Mouse (Mus musculus) NIH3T3 (cell line): ENCODE data around the gene Fbxw11.
A peak's percentile ranks its signal among the peaks of the same experiment; 100 is the strongest.
"Not testable (repeated sequence)": the region's sequence is repeated elsewhere in the genome, so short reads cannot be mapped to it uniquely, and the experiment has no call there.

Experiments used
- DNase-seq: peaks from one replicate; pipeline ENCODE4 v3.0.0-alpha.2; 2012; ENCODE audit warnings: low read depth

Fbxw11 gene

GRCm38 (mm10) chr11:32642249-32642876 is at the start of gene Fbxw11:
Gene Fbxw11 (plus strand): TSS chr11:32642724.
- peak; percentile 98 for DNase-seq

GRCm38 (mm10) chr11:32593081-32593480 is 49.4 kb upstream of the Fbxw11 start:
- DNase-seq: no peak

GRCm38 (mm10) chr11:32594122-32594521 is 48.4 kb upstream of the Fbxw11 start:
- no peak for DNase-seq

DNA sequence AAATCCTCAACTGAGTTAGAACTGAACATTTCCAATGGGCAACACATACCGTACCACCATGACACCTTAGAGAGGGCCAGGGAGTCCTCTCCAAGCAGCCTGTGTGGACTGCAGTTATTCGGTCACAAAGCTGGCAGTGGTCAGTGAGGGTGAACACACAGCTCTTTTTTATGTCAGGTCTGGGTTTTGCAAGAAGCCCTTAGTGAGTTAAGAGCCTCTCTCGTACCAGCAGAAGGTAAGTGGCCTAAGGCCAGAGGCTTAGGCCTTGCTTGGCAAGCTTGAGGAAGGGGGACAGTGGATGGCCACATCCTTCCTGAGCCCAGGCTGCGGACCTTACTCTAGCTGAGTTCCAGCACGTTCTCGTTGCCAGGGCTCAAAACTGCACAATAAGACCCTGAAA is 42.2 kb upstream of the Fbxw11 start:
- no peak for DNase-seq

- no peak for DNase-seq
These were observed 40.8 kb upstream of the Fbxw11 start for GRCm38 (mm10) chr11:32601528-32602323.

- DNase-seq: no peak
These were observed 37.9 kb upstream of the Fbxw11 start for GRCm38 (mm10) chr11:32604663-32605062.

- DNase-seq: peak; percentile 83
These were observed 37.2 kb upstream of the Fbxw11 start for GRCm38 (mm10) chr11:32605131-32605860.

DNA sequence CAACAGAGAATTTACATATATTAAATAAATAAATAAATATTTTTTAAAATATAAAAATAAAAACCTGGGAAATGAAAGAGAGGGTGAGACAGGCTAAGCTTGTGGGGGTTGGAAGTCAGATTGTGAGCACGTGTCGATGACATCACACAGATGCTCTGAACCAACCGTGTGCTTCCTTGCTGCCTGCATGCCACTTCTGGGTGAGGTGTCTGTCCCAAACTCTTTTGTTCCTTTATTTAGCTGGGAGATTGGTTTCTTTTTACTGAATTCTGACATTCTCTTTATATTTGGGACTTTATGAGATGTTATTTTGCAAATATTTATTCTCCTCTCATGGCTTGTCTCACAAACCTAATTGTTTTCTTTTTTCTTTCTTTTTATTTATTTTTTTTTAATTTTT is 36.6 kb upstream of the Fbxw11 start:
- no peak for DNase-seq

GRCm38 (mm10) chr11:32607319-32607718 is 35.2 kb upstream of the Fbxw11 start:
- DNase-seq: no peak

- no peak for DNase-seq
These were observed 31.9 kb upstream of the Fbxw11 start for GRCm38 (mm10) chr11:32610616-32611015.

DNA sequence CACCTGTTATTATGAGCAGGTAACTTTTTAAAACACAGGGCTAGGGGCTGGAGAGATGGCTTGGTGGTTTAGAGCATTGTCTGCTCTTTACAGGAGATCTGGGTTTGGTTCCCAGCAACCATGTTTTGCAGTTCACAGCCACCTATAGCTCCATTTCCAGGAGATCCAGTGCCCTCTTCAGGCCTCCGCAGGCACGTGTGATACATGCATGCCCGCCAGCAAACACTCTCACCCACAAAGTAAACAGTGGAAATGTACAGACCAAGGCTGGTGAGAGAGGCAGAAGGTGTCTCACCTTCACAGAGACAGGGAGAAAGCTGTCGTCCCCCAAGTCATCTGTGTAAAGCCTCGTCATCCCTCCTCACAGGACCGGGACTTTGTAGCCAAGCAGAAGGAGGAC is 30.2 kb upstream of the Fbxw11 start:
- no peak for DNase-seq

- no peak for DNase-seq
These were observed 28.1 kb upstream of the Fbxw11 start for GRCm38 (mm10) chr11:32614463-32614862.

- DNase-seq: no peak
These were observed 27.0 kb upstream of the Fbxw11 start for GRCm38 (mm10) chr11:32615561-32615960.

DNA sequence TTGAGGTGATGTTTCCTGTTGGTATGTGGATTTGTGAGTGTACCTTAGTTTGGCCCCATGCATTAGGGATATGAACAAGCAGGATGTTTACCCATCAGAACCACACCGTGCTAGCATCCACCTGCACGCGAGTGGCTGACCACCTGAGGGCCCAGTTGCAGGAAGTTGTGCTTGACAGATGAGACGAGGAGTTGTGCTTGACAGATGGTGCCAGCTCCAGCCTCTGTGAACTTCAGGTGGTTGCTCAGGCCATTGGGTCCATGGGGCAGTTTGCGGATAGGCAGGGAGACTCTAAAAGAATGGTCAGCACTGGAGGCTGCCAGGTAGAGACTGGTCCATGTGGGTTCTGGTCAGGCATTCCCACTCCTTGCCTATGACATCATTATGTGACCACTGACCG is 26.4 kb upstream of the Fbxw11 start:
- peak; percentile 19 for DNase-seq

DNA sequence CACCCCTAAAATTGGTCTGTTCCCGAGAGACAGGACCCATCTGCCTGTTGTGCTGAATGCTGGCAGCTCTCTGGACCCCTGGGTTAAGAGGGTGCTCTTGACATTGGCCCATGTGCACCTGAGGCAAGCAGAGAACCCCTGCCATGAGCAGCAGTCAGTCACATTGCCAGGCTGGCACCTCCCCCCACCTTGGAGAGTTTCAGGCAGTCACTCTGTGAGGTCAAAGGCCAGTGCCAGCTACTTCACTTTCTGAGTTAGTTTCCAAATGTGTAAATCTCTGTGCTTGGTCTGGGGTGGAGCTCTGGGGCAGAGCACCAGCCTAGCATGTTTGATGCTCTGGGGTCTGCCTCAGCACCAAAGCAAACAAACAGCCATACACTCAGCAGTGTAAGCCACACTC is 24.5 kb upstream of the Fbxw11 start:
- no peak for DNase-seq

DNA sequence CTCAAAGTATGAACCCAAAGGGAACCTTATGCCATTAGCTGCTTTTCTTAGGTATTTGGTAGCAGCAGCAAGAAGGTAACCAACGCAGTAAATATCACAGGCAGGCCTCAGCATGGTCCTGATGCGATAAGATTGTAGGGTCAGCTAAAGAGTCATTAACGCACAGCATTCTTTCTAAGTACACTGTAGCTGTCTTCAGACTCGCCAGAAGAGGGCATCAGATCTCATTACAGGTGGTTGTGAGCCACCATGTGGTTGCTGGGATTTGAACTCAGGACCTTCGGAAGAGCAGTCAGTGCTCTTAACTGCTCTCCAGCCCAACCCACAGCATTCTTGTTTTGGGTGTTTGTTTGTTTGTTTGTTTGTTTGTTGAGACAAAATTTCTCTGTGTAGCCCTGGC is 23.9 kb upstream of the Fbxw11 start:
- DNase-seq: not testable (repeated sequence)

DNA sequence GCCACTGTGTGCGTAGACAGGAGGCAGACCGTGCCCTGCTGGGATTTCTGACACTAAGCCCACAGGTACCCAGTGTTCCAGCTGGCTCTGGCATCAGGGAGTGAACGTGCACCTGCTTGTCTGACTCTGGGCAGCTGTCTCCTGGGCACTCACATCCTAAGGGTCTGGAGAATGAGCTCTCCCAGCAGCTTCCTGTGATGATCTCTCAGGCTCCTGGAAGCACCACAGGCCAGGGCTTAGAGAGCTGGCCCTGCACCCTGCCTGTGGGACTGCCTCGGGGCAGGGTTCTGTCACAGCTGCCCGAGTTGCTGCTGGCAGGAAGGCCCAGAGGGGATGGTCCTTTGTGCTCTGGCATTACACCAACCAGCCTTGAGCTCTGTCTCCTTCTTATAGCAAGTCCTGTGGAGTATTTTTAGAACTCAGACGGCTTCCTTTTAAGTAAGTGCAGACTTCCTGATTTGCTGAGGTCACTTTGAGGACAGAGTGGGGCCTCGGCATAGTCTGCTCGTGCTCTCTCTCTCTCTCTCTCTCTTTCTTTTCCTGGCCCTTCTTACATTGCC is 23.2 kb upstream of the Fbxw11 start:
- DNase-seq: no peak

GRCm38 (mm10) chr11:32619866-32620456 is 22.6 kb upstream of the Fbxw11 start:
- no peak for DNase-seq

- no peak for DNase-seq
These were observed 20.6 kb upstream of the Fbxw11 start for GRCm38 (mm10) chr11:32621831-32622478.

DNA sequence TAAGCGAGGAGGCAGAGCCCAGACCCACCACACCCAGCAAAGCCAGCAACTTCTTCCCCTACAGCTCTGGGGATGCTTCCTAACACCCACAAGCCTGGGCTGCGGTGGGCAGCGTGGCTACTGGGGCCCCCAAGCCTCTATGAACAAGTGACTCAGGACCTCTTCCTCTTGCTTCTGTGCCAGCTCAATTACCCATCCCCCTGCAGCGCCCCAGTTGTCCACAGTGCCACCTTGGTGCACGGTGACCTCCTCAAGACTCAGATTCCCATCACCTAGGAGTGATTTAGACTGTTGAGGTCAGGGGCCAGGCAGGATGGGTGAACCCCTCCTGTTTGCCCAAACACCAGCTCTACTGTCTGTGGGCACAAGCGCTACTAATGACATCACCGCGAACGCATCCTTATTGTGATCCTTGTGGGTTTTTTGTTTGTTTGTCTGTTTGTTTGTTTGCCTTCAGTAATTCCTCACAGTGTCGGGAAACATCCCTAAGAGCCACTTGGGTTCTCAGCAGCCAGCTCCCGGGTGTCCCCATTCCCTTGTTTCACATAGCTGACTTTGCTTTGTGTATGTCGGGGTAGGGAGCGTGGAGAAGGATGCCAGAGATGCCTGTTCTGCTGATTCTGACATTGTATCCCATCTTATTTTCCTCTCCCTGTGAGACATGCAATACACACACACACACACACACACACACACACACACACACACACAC is 19.9 kb upstream of the Fbxw11 start:
- no peak for DNase-seq

- no peak for DNase-seq
These were observed 19.3 kb upstream of the Fbxw11 start for GRCm38 (mm10) chr11:32623236-32623635.
